Mouse (Mus musculus): ENCODE measurements around the gene Insc. TPM values are rescaled to one million over a fixed set of nuclear protein-coding genes. Genes with fewer than 3 reads are reported as not detected.

Insc gene
- polyA plus RNA-seq, 1 experiment from 2014 or later = 16.6 TPM

DNA sequence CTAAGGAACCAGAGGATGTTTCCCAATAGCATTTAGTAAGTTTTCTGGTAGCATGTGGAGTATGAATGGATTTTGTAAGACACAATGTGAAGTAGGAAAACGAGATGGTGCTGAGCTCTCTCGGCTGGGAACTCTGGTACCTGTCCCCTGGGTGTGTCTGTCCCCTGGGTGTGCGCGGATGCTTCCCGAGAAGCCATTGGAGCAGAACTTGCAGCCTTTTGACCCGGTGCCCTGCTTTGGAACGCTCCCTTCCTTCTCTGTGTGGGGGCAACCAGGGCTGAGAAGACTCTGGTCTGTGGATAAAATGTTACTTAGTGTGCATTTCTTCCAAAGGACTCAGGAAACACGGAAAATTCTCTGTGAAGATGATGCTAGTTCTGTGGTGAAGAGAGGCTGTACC is 75.3 kb downstream of the Insc start:
- no peak for ATAC-seq (ENCODE audit: insufficient read depth, low FRiP score, low TSS enrichment)
- H3K36me3 ChIP-seq (ENCODE audit: control insufficient read depth, insufficient read depth, low read length) = no peaks in the 10 kb centered on the region
- H3K9me3 ChIP-seq (ENCODE audit: control insufficient read depth, low read length) = no peaks in the 10 kb centered on the region
- H3K9ac ChIP-seq (ENCODE audit: low read length) = no peak overlapping the region
- DNase-seq (ENCODE audit: low spot score) = no peak
- no peak overlapping the region for H3K4me2 ChIP-seq (ENCODE audit: low read depth)
- H3K4me3 ChIP-seq (ENCODE audit: low read depth, low read length) = no peak overlapping the region
- WGBS = 78% methylated on average over 8 of the region's 8 CpGs
- no peaks in the 10 kb centered on the region for H3K4me1 ChIP-seq (ENCODE audit: control insufficient read depth, insufficient read depth, low read length)
- H3K27ac ChIP-seq (ENCODE audit: low read depth, low read length) = no peak overlapping the region
- no peaks in the 10 kb centered on the region for H3K27me3 ChIP-seq (ENCODE audit: control insufficient read depth, insufficient read depth, low read length)

DNA sequence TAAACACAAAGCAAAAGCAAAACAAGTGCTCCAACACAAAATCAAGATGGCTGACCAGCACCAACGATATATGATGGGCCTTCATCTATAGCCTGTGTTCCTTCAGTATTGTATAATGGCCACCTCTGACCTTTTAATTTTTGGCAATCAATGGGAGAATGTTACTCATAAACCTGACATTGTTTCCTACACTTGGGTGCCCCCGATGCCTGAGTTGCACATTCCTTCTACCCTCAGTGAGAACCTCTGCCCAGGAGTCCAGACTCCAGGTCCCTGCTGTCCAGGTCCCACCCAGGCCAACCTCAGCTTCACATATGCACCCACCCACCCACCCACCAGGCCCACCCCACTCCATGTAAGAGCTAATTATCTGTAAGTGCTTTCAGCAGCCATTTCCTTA is 79.2 kb downstream of the Insc start:
- H3K27ac ChIP-seq (ENCODE audit: low read depth, low read length) = no peak overlapping the region
- ATAC-seq (ENCODE audit: insufficient read depth, low FRiP score, low TSS enrichment) (no peak), DNase-seq (ENCODE audit: low spot score) (no peak)
- H3K27me3 ChIP-seq (ENCODE audit: control insufficient read depth, insufficient read depth, low read length) = no peaks in the 10 kb centered on the region
- H3K4me1 ChIP-seq (ENCODE audit: control insufficient read depth, insufficient read depth, low read length) = no peaks in the 10 kb centered on the region
- no peaks in the 10 kb centered on the region for H3K9me3 ChIP-seq (ENCODE audit: control insufficient read depth, low read length)
- 81% methylated on average over 2 of the region's 2 CpGs for WGBS
- H3K36me3 ChIP-seq (ENCODE audit: control insufficient read depth, insufficient read depth, low read length) = no peaks in the 10 kb centered on the region
- H3K4me2 ChIP-seq (ENCODE audit: low read depth) = no peak overlapping the region
- H3K9ac ChIP-seq (ENCODE audit: low read length) = no peak overlapping the region
- no peak overlapping the region for H3K4me3 ChIP-seq (ENCODE audit: low read depth, low read length)

DNA sequence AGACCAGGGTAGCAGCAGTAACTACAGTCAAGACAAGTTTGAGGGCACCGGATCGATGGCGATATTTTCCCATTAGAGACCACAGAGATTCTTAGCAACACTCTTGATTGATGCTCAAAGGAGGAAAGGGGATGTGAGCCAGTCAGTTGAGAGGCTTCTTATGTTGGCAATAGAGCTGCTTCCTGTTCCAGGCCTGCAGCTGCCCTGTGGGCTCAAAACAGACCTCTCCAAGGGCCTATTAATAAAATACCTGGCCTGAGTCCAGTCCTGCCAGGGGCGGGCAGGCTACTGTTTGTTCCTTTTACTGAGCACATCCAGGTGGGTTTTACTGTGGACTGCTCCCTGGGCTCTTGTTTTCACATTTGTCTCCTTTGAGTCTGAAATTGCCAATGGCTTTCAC is 83.9 kb downstream of the Insc start:
- no peak for ATAC-seq (ENCODE audit: insufficient read depth, low FRiP score, low TSS enrichment)
- Histone ChIP-seq H3K36me3 (ENCODE audit: control insufficient read depth, insufficient read depth, low read length) (no peaks in the 10 kb centered on the region), H3K9me3 (ENCODE audit: control insufficient read depth, low read length) (no peaks in the 10 kb centered on the region), H3K9ac (ENCODE audit: low read length) (no peak overlapping the region), H3K27me3 (ENCODE audit: control insufficient read depth, insufficient read depth, low read length) (no peaks in the 10 kb centered on the region), H3K4me1 (ENCODE audit: control insufficient read depth, insufficient read depth, low read length) (no peaks in the 10 kb centered on the region), H3K27ac (ENCODE audit: low read depth, low read length) (no peak overlapping the region), H3K4me2 (ENCODE audit: low read depth) (no peak overlapping the region), H3K4me3 (ENCODE audit: low read depth, low read length) (no peak overlapping the region)
- no peak for DNase-seq (ENCODE audit: low spot score)
- WGBS = 78% methylated on average over 4 of the region's 4 CpGs

DNA sequence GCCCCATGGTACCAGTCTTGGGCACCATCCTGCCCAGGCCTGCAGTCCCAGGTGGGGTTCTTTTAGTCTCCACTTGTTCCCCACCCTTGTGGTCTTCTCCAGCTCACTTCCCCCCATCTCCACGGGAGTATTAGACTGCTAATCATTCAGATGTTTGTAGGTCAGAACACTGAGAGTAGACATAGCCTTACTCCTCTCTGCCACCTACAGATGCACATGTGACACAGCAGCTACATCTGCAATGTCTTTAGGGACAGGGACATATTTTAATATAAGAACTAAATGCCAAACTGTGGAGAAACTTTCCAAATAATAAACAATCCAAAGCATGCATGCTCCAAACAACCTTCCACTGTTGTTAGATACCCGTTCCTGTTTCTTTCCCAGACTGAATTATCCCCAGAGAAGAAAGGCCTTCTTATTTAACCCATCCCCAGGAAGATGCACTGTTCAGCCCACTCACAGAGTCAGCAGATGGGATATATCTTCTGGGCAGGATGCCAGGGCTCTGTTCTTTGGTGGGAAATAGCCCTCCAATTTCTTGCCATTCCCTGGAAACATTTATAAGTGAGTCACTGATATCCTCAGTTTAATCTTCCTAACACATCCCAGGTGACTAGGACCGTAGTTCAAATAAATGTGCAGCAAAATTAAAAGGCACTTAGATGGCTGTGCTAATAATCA is 88.9 kb downstream of the Insc start:
- H3K27me3 ChIP-seq (ENCODE audit: control insufficient read depth, insufficient read depth, low read length) = no peaks in the 10 kb centered on the region
- H3K27ac ChIP-seq (ENCODE audit: low read depth, low read length) = no peak overlapping the region
- no peak for DNase-seq (ENCODE audit: low spot score)
- no peaks in the 10 kb centered on the region for H3K36me3 ChIP-seq (ENCODE audit: control insufficient read depth, insufficient read depth, low read length)
- H3K4me1 ChIP-seq (ENCODE audit: control insufficient read depth, insufficient read depth, low read length) = no peaks in the 10 kb centered on the region
- 62% methylated on average over 3 of the region's 3 CpGs for WGBS
- H3K9ac ChIP-seq (ENCODE audit: low read length) = no peak overlapping the region
- H3K9me3 ChIP-seq (ENCODE audit: control insufficient read depth, low read length) = no peaks in the 10 kb centered on the region
- ATAC-seq (ENCODE audit: insufficient read depth, low FRiP score, low TSS enrichment) = no peak
- no peak overlapping the region for H3K4me3 ChIP-seq (ENCODE audit: low read depth, low read length)
- no peak overlapping the region for H3K4me2 ChIP-seq (ENCODE audit: low read depth)

DNA sequence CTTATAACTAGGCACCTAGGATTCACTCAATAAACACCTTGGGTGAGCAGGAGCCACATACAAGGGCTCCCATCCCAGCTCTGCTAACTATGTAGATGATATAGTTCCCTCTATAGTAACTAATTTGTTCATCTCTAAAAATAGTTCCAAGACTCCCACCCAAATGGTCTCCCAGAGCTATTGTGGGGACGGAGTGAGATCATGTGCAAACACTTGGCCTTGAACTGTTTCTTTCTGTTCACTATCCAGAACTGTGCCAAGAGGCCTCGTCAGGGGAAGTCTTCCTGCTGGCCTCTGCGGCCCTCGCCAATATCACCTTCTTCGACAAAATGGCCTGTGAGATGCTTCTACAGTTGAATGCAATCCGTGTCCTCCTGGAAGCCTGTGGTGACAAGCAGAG is 91.0 kb downstream of the Insc start:
- 95% methylated on average over 6 of the region's 6 CpGs for WGBS

DNA sequence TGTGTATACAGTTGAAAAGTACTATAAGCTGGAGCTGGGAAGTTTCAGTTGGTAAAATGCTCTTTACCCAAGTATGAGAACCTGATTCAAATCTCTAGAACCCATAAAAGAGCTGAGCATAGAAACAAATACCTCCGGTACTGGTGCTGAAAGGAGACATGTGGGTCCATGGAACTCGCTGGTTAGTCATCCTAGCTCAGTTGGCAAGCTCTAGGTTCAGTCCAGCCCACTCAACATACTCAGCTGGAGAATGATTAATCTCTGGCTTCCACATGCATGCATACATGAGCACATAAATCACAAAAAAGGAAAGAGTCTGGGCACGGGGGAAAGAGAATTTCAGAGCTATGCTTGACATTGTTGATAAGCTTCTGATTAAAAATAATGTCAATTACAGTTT is 93.8 kb downstream of the Insc start:
- no peaks in the 10 kb centered on the region for H3K9me3 ChIP-seq (ENCODE audit: control insufficient read depth, low read length)
- WGBS = 83% methylated on average over 3 of the region's 3 CpGs
- DNase-seq (ENCODE audit: low spot score) (no peak), ATAC-seq (ENCODE audit: insufficient read depth, low FRiP score, low TSS enrichment) (no peak)
- H3K4me3 ChIP-seq (ENCODE audit: low read depth, low read length) = no peak overlapping the region
- H3K36me3 ChIP-seq (ENCODE audit: control insufficient read depth, insufficient read depth, low read length) = no peaks in the 10 kb centered on the region
- no peak overlapping the region for H3K4me2 ChIP-seq (ENCODE audit: low read depth)
- no peaks in the 10 kb centered on the region for H3K4me1 ChIP-seq (ENCODE audit: control insufficient read depth, insufficient read depth, low read length)
- no peaks in the 10 kb centered on the region for H3K27me3 ChIP-seq (ENCODE audit: control insufficient read depth, insufficient read depth, low read length)
- H3K27ac ChIP-seq (ENCODE audit: low read depth, low read length) = no peak overlapping the region
- H3K9ac ChIP-seq (ENCODE audit: low read length) = no peak overlapping the region

More for the DNA sequence above, 91.0 kb downstream of the Insc start:
- no peak overlapping the region for H3K4me3 ChIP-seq (ENCODE audit: low read depth, low read length)
- no peak overlapping the region for H3K4me2 ChIP-seq (ENCODE audit: low read depth)
- no peak for DNase-seq (ENCODE audit: low spot score)
- no peak overlapping the region for H3K27ac ChIP-seq (ENCODE audit: low read depth, low read length)
- H3K4me1 ChIP-seq (ENCODE audit: control insufficient read depth, insufficient read depth, low read length) = no peaks in the 10 kb centered on the region
- H3K9ac ChIP-seq (ENCODE audit: low read length) = no peak overlapping the region
- no peaks in the 10 kb centered on the region for H3K9me3 ChIP-seq (ENCODE audit: control insufficient read depth, low read length)
- ATAC-seq (ENCODE audit: insufficient read depth, low FRiP score, low TSS enrichment) = no peak
- no peaks in the 10 kb centered on the region for H3K27me3 ChIP-seq (ENCODE audit: control insufficient read depth, insufficient read depth, low read length)
- no peaks in the 10 kb centered on the region for H3K36me3 ChIP-seq (ENCODE audit: control insufficient read depth, insufficient read depth, low read length)

DNA sequence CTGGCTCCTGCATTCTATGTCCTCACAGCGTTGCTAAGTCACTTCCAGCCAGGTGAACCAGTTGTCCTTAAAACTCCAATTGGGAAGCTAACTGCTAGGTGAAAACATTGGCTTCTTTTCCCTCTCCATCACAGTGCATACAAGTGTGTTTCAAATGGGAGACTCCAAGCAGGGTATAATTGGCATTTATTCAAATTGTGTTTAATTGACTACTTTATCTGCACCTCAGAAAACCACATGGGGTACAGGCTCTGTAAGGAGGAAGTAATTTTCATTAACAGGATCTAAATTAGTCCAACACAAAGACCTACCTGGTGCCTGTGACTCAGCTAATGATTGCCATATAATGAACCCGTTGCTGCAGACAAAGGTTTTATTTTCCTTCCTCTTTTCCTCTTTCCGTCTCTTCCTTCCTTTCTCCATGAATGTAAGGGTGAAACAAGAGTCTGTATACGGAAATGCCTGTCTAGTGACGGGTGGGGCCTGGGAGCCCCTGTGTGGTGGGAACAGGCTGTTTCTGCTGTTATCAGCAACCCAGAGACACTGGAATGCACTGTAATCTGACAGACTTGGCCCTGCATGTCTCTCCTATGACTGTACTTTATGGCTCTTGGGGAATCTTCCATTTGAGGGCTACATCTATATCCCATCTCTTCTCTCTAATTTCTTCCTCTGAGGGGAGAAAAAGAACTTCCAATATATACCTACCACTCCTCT is 96.7 kb downstream of the Insc start:
- no peak overlapping the region for H3K4me3 ChIP-seq (ENCODE audit: low read depth, low read length)
- no peaks in the 10 kb centered on the region for H3K9me3 ChIP-seq (ENCODE audit: control insufficient read depth, low read length)
- ATAC-seq (ENCODE audit: insufficient read depth, low FRiP score, low TSS enrichment) = no peak
- H3K27ac ChIP-seq (ENCODE audit: low read depth, low read length) = no peak overlapping the region
- no peaks in the 10 kb centered on the region for H3K27me3 ChIP-seq (ENCODE audit: control insufficient read depth, insufficient read depth, low read length)
- no peak for DNase-seq (ENCODE audit: low spot score)
- H3K4me2 ChIP-seq (ENCODE audit: low read depth) = no peak overlapping the region
- H3K36me3 ChIP-seq (ENCODE audit: control insufficient read depth, insufficient read depth, low read length) = no peaks in the 10 kb centered on the region
- H3K9ac ChIP-seq (ENCODE audit: low read length) = no peak overlapping the region
- H3K4me1 ChIP-seq (ENCODE audit: control insufficient read depth, insufficient read depth, low read length) = no peaks in the 10 kb centered on the region
- 54% methylated on average over 5 of the region's 5 CpGs for WGBS

DNA sequence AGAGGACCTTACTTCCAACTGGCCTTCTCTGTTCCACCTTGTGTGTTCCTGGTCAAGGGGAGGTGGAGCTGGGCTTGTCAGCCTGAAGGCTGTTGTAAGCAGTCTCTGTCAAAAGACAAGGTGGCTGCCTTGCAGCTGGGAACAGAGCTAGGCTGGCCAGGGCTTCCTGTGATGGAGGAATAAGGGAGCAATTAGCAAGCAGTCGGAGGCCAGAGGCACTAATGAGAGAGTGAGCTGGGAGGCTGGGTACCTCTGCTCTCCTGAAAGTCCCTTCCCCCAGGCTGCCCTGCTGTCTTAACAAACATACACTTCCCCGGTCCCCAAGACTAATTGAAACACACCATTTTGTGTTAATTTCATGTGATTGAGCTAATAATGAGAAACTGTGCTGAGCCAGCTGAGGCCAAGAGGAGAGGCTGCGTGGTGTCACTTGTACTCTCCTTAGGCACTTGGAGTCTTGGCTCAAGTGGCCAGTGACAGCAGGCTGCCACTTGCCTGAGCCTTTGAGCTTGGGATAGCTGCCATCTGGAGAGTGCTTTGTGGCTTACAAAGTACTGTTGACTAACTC is 99.2 kb downstream of the Insc start:
- Histone ChIP-seq H3K36me3 (ENCODE audit: control insufficient read depth, insufficient read depth, low read length) (no peaks in the 10 kb centered on the region), H3K9me3 (ENCODE audit: control insufficient read depth, low read length) (no peaks in the 10 kb centered on the region), H3K27me3 (ENCODE audit: control insufficient read depth, insufficient read depth, low read length) (no peaks in the 10 kb centered on the region), H3K4me2 (ENCODE audit: low read depth) (no peak overlapping the region), H3K4me1 (ENCODE audit: control insufficient read depth, insufficient read depth, low read length) (no peaks in the 10 kb centered on the region), H3K9ac (ENCODE audit: low read length) (no peak overlapping the region), H3K27ac (ENCODE audit: low read depth, low read length) (no peak overlapping the region), H3K4me3 (ENCODE audit: low read depth, low read length) (no peak overlapping the region)
- DNase-seq (ENCODE audit: low spot score) = peak; percentile 31
- peak; percentile 63 for ATAC-seq (ENCODE audit: insufficient read depth, low FRiP score, low TSS enrichment)
- 27% methylated on average over 3 of the region's 3 CpGs for WGBS

DNA sequence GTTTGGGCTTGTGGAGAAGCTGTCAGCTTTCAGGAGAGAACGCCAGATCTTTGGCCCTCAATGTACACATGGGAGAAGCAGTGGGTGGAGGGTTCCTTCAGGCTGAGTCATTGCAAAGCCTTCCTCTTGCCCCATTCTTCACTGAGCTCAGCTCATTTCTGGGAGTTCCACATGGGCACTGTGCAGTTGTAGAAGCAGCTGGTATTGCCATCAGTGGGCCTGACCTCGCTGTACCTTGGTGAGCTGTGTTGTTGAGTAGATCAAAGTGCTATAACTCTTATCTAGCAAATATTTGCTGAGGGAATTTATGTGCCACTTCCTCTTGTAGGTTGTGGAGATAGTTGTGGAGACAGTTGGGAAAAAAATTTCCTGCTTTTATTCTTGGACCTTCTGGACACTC is 103.7 kb downstream of the Insc start:
- no peak overlapping the region for H3K27ac ChIP-seq (ENCODE audit: low read depth, low read length)
- H3K9ac ChIP-seq (ENCODE audit: low read length) = no peak overlapping the region
- H3K4me2 ChIP-seq (ENCODE audit: low read depth) = no peak overlapping the region
- 75% methylated on average over 2 of the region's 2 CpGs for WGBS
- no peak overlapping the region for H3K4me3 ChIP-seq (ENCODE audit: low read depth, low read length)
- no peaks in the 10 kb centered on the region for H3K36me3 ChIP-seq (ENCODE audit: control insufficient read depth, insufficient read depth, low read length)
- no peak for DNase-seq (ENCODE audit: low spot score)
- no peaks in the 10 kb centered on the region for H3K4me1 ChIP-seq (ENCODE audit: control insufficient read depth, insufficient read depth, low read length)
- no peaks in the 10 kb centered on the region for H3K27me3 ChIP-seq (ENCODE audit: control insufficient read depth, insufficient read depth, low read length)
- ATAC-seq (ENCODE audit: insufficient read depth, low FRiP score, low TSS enrichment) = no peak
- no peaks in the 10 kb centered on the region for H3K9me3 ChIP-seq (ENCODE audit: control insufficient read depth, low read length)

All from neural tube, embryonic 11.5 days (tissue).